Mouse (Mus musculus) adrenal gland, adult (tissue): ENCODE measurements around the gene Rcc1l.

Experiments used
- DNase-seq, 2 experiments: peaks; one replicate each; pipeline ENCODE4 v3.0.0; 2022 to 2023; ENCODE audit warnings: low spot score in 1 of 2; ENCODE audit not compliant: inconsistent age in 2 of 2

Rcc1l gene

DNA sequence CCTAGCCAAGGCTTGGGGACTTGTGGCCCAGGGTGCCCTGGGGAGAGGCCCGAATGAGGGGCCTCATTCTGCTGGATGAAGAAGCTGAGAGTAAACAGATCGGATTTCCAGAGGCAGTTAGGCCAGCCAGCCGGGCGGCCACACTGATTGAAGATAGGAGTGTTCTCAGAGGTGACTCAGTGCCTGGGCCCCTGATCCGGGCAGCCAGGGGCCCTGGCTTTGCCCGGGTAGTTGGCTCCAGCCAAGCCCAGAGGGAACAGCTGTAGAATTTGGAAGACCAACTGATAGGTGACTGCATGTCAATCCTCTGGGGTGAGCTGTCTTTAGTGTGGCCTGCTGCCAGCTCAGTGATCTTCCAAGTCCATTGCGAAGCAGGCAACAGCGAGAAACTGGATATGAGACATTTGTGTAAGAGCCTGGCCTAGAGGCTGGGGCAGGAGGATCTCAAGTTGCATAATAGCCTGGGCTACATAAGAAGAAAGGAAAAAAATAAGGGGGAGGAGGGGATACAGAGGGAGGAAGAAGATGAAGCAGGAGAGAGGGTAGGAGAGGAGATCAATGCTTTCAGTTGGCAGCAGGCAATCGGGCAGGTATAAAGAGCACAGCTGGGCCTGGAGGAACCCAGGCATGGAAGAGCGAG lies 57.0 kb downstream of the Rcc1l start:
- DNase-seq: peak; percentile 14 to 63

GRCm38 (mm10) chr5:134118798-134119407 lies 57.7 kb downstream of the Rcc1l start:
- no peak for DNase-seq

- no peak for DNase-seq
Observed at GRCm38 (mm10) chr5:134115639-134116259, 60.8 kb downstream of the Rcc1l start.

- DNase-seq: no peak
Observed at GRCm38 (mm10) chr5:134114981-134115380, 61.6 kb downstream of the Rcc1l start.

GRCm38 (mm10) chr5:134105829-134106228 lies 70.7 kb downstream of the Rcc1l start:
- no peak for DNase-seq

- no peak for DNase-seq
Observed at GRCm38 (mm10) chr5:134102720-134103119, 73.9 kb downstream of the Rcc1l start.

- peak; percentile 23 to 60 for DNase-seq
Observed at GRCm38 (mm10) chr5:134101883-134102282, 74.7 kb downstream of the Rcc1l start.

DNA sequence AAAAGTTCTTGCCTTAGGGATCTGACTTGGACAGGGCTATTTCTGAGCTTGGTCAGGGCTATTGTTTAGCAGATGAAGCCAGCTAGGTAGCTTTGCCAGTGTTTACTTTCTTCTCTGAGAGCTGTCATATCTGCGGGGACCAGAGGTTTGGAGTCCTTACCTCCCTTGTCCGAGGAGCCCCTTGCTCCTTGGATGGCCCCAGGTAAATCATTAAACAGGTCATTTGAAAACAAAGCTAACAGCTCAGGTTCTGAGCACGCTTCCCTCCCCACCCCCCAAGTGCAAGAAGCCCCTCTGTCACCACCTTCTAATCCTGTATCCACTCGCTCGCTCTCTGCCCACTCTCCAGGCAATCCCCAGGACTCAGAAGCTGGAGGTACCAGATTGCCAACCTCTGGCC lies 75.3 kb downstream of the Rcc1l start:
- DNase-seq: peak in 1 of 2 experiments; percentile 36

- DNase-seq: peak; percentile 27 to 54
Observed at GRCm38 (mm10) chr5:134100232-134100771, 76.3 kb downstream of the Rcc1l start.

- peak; percentile 96 to 98 for DNase-seq
Observed at GRCm38 (mm10) chr5:134099496-134100211, 76.9 kb downstream of the Rcc1l start, which contains the start of gene Castor2. Gene Castor2, plus strand, starts transcription at chr5:134099711.

DNA sequence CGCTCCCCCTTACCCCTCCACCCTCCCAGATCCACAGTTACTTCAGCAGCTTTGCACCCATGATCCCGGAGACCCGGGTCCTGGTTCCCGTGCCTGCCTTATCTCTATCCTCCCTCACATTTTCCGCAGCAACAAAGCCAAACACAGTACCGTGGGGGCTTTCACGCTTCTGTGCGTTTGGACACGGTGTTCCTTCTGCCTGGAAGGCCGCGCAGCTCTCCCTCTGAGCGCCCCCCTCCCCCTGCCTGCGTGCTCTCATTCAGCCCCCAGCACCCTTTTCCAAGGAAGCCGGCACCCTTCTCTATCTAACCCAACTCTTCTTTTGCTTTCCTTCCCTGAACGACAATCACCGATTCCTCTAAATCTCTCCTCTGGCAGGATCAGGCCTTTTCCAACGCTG lies 77.6 kb downstream of the Rcc1l start:
- DNase-seq: peak in 1 of 2 experiments; percentile 61

- peak in 1 of 2 experiments; percentile 49 for DNase-seq
Observed at GRCm38 (mm10) chr5:134098341-134098902, 78.2 kb downstream of the Rcc1l start.
